Mouse (Mus musculus) thymus, adult 2 months (tissue): ENCODE results near the gene Catsper4.

ENCODE experiments used
- CTCF ChIP-seq: fragments of 200-500 bp; IDR thresholded peaks from 2 replicates; pipeline ENCODE4 v1.5.1; 2012; ENCODE audit warnings: mild to moderate bottlenecking, control low read depth, low read length, moderate library complexity, borderline replicate concordance; ENCODE audit not compliant: control insufficient read depth, poor library complexity, insufficient read depth; ENCODE audit errors: extremely low read depth
- POLR2A ChIP-seq: fragments of 200-500 bp; IDR thresholded peaks from 2 replicates; pipeline ENCODE4 v1.6.1; 2012; ENCODE audit warnings: mild to moderate bottlenecking, low read length, control low read depth, moderate library complexity; ENCODE audit not compliant: control insufficient read depth, poor library complexity, insufficient read depth; ENCODE audit errors: extremely low read depth

DNA sequence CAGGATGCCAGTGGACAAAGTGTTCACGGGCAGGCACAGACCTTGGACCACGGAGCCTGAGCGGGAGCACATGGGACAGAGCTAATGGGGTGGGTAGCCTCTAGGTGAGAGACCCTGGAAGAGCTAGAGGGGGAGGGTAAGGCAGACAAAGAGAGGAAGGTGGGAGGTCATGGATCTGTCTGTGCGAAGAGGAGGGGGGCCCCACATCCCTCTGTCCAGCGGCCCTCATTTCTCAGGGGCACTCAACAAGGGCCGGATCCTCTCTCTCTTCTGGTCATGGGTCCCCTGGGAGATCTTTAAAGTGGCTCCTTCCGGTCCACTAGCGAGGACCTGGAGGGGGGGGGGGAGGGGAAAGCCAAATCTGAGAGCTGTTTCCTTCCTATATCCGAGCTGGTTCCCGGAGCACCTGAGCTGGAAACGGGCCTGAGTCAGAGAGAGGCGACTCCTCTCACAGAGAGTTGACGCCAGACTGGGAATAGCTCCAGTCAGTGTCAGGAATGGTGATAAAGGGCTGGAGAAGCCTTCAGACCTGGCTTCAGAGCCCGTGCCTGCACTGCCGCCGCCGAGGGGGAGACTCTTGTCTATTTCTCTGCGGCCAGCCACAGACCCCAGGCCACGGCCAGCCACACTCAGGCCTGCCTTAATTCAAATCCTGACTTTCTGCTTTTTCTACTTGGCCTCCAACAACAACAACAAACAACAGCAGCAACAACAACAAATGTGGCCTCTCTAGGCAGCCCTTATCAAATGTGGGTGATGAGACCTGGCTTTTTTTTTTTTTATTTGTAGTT, 29.4 kb upstream of the Catsper4 start:
- TF ChIP-seq POLR2A (no peak), CTCF (no peak)
